Mouse (Mus musculus): ENCODE results near the gene Upk1a. TPM values are rescaled to one million over a fixed set of nuclear protein-coding genes. Genes with fewer than 3 reads are reported as not detected.

Upk1a gene
- polyA plus RNA-seq, 1 experiment from 2014 or later, result 0.39 TPM

DNA sequence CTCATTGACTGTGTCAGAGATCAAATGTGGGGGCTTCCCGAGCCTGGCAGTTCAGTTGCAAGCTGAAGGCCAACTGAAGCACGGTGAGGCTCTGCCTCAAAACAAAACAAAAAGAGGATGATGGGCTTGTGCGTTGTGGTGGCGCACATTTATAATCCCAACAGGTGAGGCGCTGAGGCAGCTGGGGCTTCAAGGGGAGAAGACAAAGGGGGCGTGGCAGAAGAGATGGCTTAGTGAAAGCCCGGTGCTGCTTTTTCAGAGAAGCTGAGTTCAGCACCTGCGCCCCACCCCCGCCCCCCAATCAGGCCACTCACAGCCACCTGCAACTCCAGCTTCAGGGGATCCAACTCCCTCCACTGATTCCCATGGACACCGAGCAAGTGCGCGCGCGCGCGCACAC is 4.2 kb downstream of the Upk1a start:
- Histone ChIP-seq H3K27ac (replicated peaks; ENCODE audit: low read depth, low read length) (no peak overlapping the region), H3K9ac (ENCODE audit: low read depth, low read length) (no peak overlapping the region), H3K27me3 (replicated peaks; ENCODE audit: control insufficient read depth, insufficient read depth, low read length) (no peaks in the 10 kb centered on the region), H3K4me3 (ENCODE audit: low read depth, low read length) (no peak overlapping the region), H3K9me3 (ENCODE audit: control insufficient read depth, low read length) (no peaks in the 10 kb centered on the region), H3K36me3 (ENCODE audit: control insufficient read depth, insufficient read depth, low read length) (no peaks in the 10 kb centered on the region), H3K4me2 (ENCODE audit: low read depth, low read length) (no peak overlapping the region), H3K4me1 (ENCODE audit: control insufficient read depth, insufficient read depth, low read length) (no peaks in the 10 kb centered on the region)
- 46% methylated on average over 15 of the region's 16 CpGs for WGBS
- peak; percentile 56 for DNase-seq (ENCODE audit: low spot score)
- peak; percentile 15; the same call in 1 of the 2 replicates for ATAC-seq (ENCODE audit: low read depth)

- Histone ChIP-seq H3K4me1 (ENCODE audit: control insufficient read depth, insufficient read depth, low read length) (no peaks in the 10 kb centered on the region), H3K36me3 (ENCODE audit: control insufficient read depth, insufficient read depth, low read length) (no peaks in the 10 kb centered on the region), H3K27me3 (replicated peaks; ENCODE audit: control insufficient read depth, insufficient read depth, low read length) (no peaks in the 10 kb centered on the region), H3K9ac (ENCODE audit: low read depth, low read length) (no peak overlapping the region), H3K4me2 (ENCODE audit: low read depth, low read length) (no peak overlapping the region), H3K27ac (replicated peaks; ENCODE audit: low read depth, low read length) (no peak overlapping the region), H3K4me3 (ENCODE audit: low read depth, low read length) (no peak overlapping the region), H3K9me3 (ENCODE audit: control insufficient read depth, low read length) (no peaks in the 10 kb centered on the region)
- DNase-seq (ENCODE audit: low spot score) (peak; percentile 51), ATAC-seq (ENCODE audit: low read depth) (peak; percentile 80)
- WGBS, result 28% methylated on average over 8 of the region's 8 CpGs
These were observed 4.8 kb downstream of the Upk1a start for GRCm38 (mm10) chr7:30607706-30608309.

GRCm38 (mm10) chr7:30604944-30605343 is 7.7 kb downstream of the Upk1a start:
- H3K9me3 ChIP-seq (ENCODE audit: control insufficient read depth, low read length), result no peaks in the 10 kb centered on the region
- no peaks in the 10 kb centered on the region for H3K36me3 ChIP-seq (ENCODE audit: control insufficient read depth, insufficient read depth, low read length)
- H3K4me3 ChIP-seq (ENCODE audit: low read depth, low read length), result no peak overlapping the region
- H3K9ac ChIP-seq (ENCODE audit: low read depth, low read length), result no peak overlapping the region
- no peaks in the 10 kb centered on the region for H3K4me1 ChIP-seq (ENCODE audit: control insufficient read depth, insufficient read depth, low read length)
- WGBS, result 85% methylated on average over 8 of the region's 8 CpGs
- ATAC-seq (ENCODE audit: low read depth) (no peak), DNase-seq (ENCODE audit: low spot score) (no peak)
- no peaks in the 10 kb centered on the region for H3K27me3 ChIP-seq (replicated peaks; ENCODE audit: control insufficient read depth, insufficient read depth, low read length)
- no peak overlapping the region for H3K4me2 ChIP-seq (ENCODE audit: low read depth, low read length)
- no peak overlapping the region for H3K27ac ChIP-seq (replicated peaks; ENCODE audit: low read depth, low read length)

DNA sequence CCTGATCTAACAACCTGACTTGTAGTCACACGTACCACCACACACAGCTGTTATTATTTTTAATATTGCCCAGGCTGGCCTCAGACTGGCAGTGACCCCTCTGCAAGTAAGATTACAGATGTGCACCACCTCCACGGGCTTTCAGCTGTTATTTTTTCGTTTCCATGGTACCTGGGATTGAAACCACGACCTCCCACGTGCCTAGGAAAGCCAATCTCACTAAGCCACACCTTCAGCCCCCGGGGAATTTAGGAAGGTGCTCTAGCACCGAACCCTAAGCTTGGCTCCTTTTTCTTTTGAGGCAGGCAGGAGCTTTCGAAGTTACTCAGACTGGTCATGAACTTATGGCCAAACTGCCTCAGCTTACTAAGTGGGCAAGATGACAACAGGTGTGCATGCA is 8.2 kb downstream of the Upk1a start:
- no peak overlapping the region for H3K9ac ChIP-seq (ENCODE audit: low read depth, low read length)
- WGBS, result 40% methylated on average over 8 of the region's 8 CpGs
- ATAC-seq (ENCODE audit: low read depth) (no peak), DNase-seq (ENCODE audit: low spot score) (peak; percentile 35)
- H3K9me3 ChIP-seq (ENCODE audit: control insufficient read depth, low read length), result no peaks in the 10 kb centered on the region
- H3K4me3 ChIP-seq (ENCODE audit: low read depth, low read length), result no peak overlapping the region
- no peaks in the 10 kb centered on the region for H3K27me3 ChIP-seq (replicated peaks; ENCODE audit: control insufficient read depth, insufficient read depth, low read length)
- H3K4me1 ChIP-seq (ENCODE audit: control insufficient read depth, insufficient read depth, low read length), result no peaks in the 10 kb centered on the region
- H3K36me3 ChIP-seq (ENCODE audit: control insufficient read depth, insufficient read depth, low read length), result no peaks in the 10 kb centered on the region
- no peak overlapping the region for H3K27ac ChIP-seq (replicated peaks; ENCODE audit: low read depth, low read length)
- H3K4me2 ChIP-seq (ENCODE audit: low read depth, low read length), result no peak overlapping the region

DNA sequence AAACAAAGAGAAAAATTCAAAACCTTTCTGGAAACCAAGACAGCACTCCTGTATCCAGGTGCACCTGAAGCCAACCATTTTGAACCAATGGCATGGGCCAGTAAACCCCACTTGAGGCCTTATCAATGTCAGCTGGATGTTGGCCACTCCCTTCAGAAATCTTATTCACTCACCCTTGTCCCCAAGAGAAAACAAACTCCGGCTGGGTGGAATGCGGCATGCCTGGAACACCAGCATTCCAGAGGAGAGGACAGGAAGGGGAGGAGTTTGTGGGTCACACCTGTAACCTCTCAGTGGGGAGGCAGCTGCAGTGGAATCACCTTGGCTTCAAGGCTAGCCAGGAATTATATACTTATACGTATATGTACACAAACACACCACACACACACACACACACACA is 10.1 kb downstream of the Upk1a start:
- H3K27ac ChIP-seq (replicated peaks; ENCODE audit: low read depth, low read length), result no peak overlapping the region
- 19% methylated on average over 3 of the region's 3 CpGs for WGBS

GRCm38 (mm10) chr7:30600651-30601050 is 12.0 kb downstream of the Upk1a start:
- ATAC-seq (ENCODE audit: low read depth), result no peak; the same call in 1 of the 2 replicates
- Histone ChIP-seq H3K4me2 (ENCODE audit: low read depth, low read length) (no peak overlapping the region), H3K27ac (replicated peaks; ENCODE audit: low read depth, low read length) (peak overlapping the region; percentile 28; the same call in 1 of the 2 replicates), H3K27me3 (replicated peaks; ENCODE audit: control insufficient read depth, insufficient read depth, low read length) (no peaks in the 10 kb centered on the region), H3K9ac (ENCODE audit: low read depth, low read length) (no peak overlapping the region; the same call in 1 of the 2 replicates), H3K9me3 (ENCODE audit: control insufficient read depth, low read length) (no peaks in the 10 kb centered on the region), H3K4me3 (ENCODE audit: low read depth, low read length) (no peak overlapping the region), H3K36me3 (ENCODE audit: control insufficient read depth, insufficient read depth, low read length) (no peaks in the 10 kb centered on the region), H3K4me1 (ENCODE audit: control insufficient read depth, insufficient read depth, low read length) (no peaks in the 10 kb centered on the region)
- peak; percentile 13 for DNase-seq (ENCODE audit: low spot score)
- 72% methylated on average over 7 of the region's 7 CpGs for WGBS

More for the DNA sequence above, 10.1 kb downstream of the Upk1a start:
- no peaks in the 10 kb centered on the region for H3K9me3 ChIP-seq (ENCODE audit: control insufficient read depth, low read length)
- ATAC-seq (ENCODE audit: low read depth) (peak; percentile 15; the same call in 1 of the 2 replicates), DNase-seq (ENCODE audit: low spot score) (peak; percentile 66)
- H3K4me3 ChIP-seq (ENCODE audit: low read depth, low read length), result no peak overlapping the region
- H3K9ac ChIP-seq (ENCODE audit: low read depth, low read length), result no peak overlapping the region
- H3K4me2 ChIP-seq (ENCODE audit: low read depth, low read length), result no peak overlapping the region
- H3K27me3 ChIP-seq (replicated peaks; ENCODE audit: control insufficient read depth, insufficient read depth, low read length), result no peaks in the 10 kb centered on the region
- no peaks in the 10 kb centered on the region for H3K4me1 ChIP-seq (ENCODE audit: control insufficient read depth, insufficient read depth, low read length)
- no peaks in the 10 kb centered on the region for H3K36me3 ChIP-seq (ENCODE audit: control insufficient read depth, insufficient read depth, low read length)

GRCm38 (mm10) chr7:30599933-30600353 is 12.7 kb downstream of the Upk1a start:
- Histone ChIP-seq H3K4me1 (ENCODE audit: control insufficient read depth, insufficient read depth, low read length) (no peaks in the 10 kb centered on the region), H3K4me2 (ENCODE audit: low read depth, low read length) (no peak overlapping the region), H3K9ac (ENCODE audit: low read depth, low read length) (no peak overlapping the region), H3K27me3 (replicated peaks; ENCODE audit: control insufficient read depth, insufficient read depth, low read length) (no peaks in the 10 kb centered on the region), H3K9me3 (ENCODE audit: control insufficient read depth, low read length) (no peaks in the 10 kb centered on the region), H3K27ac (replicated peaks; ENCODE audit: low read depth, low read length) (peak overlapping the region; percentile 28; the same call in 1 of the 2 replicates), H3K4me3 (ENCODE audit: low read depth, low read length) (no peak overlapping the region), H3K36me3 (ENCODE audit: control insufficient read depth, insufficient read depth, low read length) (no peaks in the 10 kb centered on the region)
- DNase-seq (ENCODE audit: low spot score), result peak; percentile 96
- ATAC-seq (ENCODE audit: low read depth), result peak; percentile 95
- WGBS, result under 1% methylated on average over 16 of the region's 16 CpGs

GRCm38 (mm10) chr7:30598786-30599185 is 13.9 kb downstream of the Upk1a start, which contains the start of gene Zbtb32:
Gene Zbtb32, minus strand, starts transcription at chr7:30598909.
- Histone ChIP-seq H3K4me3 (ENCODE audit: low read depth, low read length) (no peak within 1 kb of the TSS), H3K36me3 (ENCODE audit: control insufficient read depth, insufficient read depth, low read length) (no peaks in the 10 kb centered on the region), H3K4me2 (ENCODE audit: low read depth, low read length) (no peak within 1 kb of the TSS), H3K9ac (ENCODE audit: low read depth, low read length) (no peak within 1 kb of the TSS), H3K9me3 (ENCODE audit: control insufficient read depth, low read length) (no peaks in the 10 kb centered on the region), H3K27me3 (replicated peaks; ENCODE audit: control insufficient read depth, insufficient read depth, low read length) (no peaks in the 10 kb centered on the region), H3K27ac (replicated peaks; ENCODE audit: low read depth, low read length) (no peak within 1 kb of the TSS), H3K4me1 (ENCODE audit: control insufficient read depth, insufficient read depth, low read length) (no peaks in the 10 kb centered on the region)
- 91% methylated on average over 12 of the region's 12 CpGs for WGBS
- DNase-seq (ENCODE audit: low spot score) (no peak), ATAC-seq (ENCODE audit: low read depth) (no peak)

DNA sequence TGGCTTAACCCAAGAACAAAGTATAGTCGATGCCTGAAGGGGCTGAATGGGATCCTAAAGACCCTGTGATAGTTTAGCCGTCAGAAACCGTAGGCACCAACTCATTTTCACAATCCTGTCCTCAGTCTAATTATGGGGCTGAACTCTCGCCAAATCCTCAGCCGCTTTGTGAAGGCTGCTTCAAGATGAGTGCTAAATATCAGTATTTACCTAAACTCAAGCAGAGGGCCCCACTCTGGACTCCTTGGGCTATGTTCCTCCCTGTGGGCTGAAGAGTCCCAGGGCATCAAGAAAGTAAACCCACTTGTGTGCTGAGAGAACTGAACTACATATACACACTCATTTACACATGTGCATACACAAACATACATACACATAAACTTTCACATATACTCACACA is 15.8 kb downstream of the Upk1a start:
- no peak overlapping the region for H3K27ac ChIP-seq (replicated peaks; ENCODE audit: low read depth, low read length)
- H3K4me1 ChIP-seq (ENCODE audit: control insufficient read depth, insufficient read depth, low read length), result no peaks in the 10 kb centered on the region
- 66% methylated on average over 5 of the region's 5 CpGs for WGBS
- H3K27me3 ChIP-seq (replicated peaks; ENCODE audit: control insufficient read depth, insufficient read depth, low read length), result no peaks in the 10 kb centered on the region
- H3K4me3 ChIP-seq (ENCODE audit: low read depth, low read length), result no peak overlapping the region
- H3K4me2 ChIP-seq (ENCODE audit: low read depth, low read length), result no peak overlapping the region
- no peaks in the 10 kb centered on the region for H3K36me3 ChIP-seq (ENCODE audit: control insufficient read depth, insufficient read depth, low read length)
- no peak for ATAC-seq (ENCODE audit: low read depth)
- no peaks in the 10 kb centered on the region for H3K9me3 ChIP-seq (ENCODE audit: control insufficient read depth, low read length)
- H3K9ac ChIP-seq (ENCODE audit: low read depth, low read length), result no peak overlapping the region
- DNase-seq (ENCODE audit: low spot score), result no peak
